Mouse (Mus musculus): ENCODE measurements around the gene Sphk1.

Sphk1 gene

GRCm38 (mm10) chr11:116538142-116538735 lies 7.5 kb downstream of the Sphk1 start:
- DNase-seq = no peak

GRCm38 (mm10) chr11:116541183-116541582 lies 10.5 kb downstream of the Sphk1 start:
- no peak for DNase-seq

- DNase-seq = peak; percentile 57
Observed at GRCm38 (mm10) chr11:116543110-116543509, 12.4 kb downstream of the Sphk1 start.

GRCm38 (mm10) chr11:116547296-116548060 lies 16.8 kb downstream of the Sphk1 start:
- DNase-seq = no peak

- DNase-seq = no peak
Observed at GRCm38 (mm10) chr11:116548780-116549179, 18.1 kb downstream of the Sphk1 start.

GRCm38 (mm10) chr11:116549273-116550038 lies 18.7 kb downstream of the Sphk1 start:
- no peak for DNase-seq

- DNase-seq = peak; percentile 38
Observed at GRCm38 (mm10) chr11:116550748-116551147, 20.0 kb downstream of the Sphk1 start.

GRCm38 (mm10) chr11:116552194-116552593 lies 21.5 kb downstream of the Sphk1 start:
- no peak for DNase-seq

- peak; percentile 62 for DNase-seq
Observed at GRCm38 (mm10) chr11:116554171-116554878, 23.6 kb downstream of the Sphk1 start.

GRCm38 (mm10) chr11:116555572-116555971 lies 24.8 kb downstream of the Sphk1 start:
- no peak for DNase-seq

- DNase-seq = no peak
Observed at GRCm38 (mm10) chr11:116556308-116556707, 25.6 kb downstream of the Sphk1 start.

- no peak for DNase-seq
Observed at GRCm38 (mm10) chr11:116565283-116566041, 34.7 kb downstream of the Sphk1 start.

GRCm38 (mm10) chr11:116567531-116567930 lies 36.8 kb downstream of the Sphk1 start:
- no peak for DNase-seq

- DNase-seq = no peak
Observed at GRCm38 (mm10) chr11:116570821-116571220, 40.1 kb downstream of the Sphk1 start.

GRCm38 (mm10) chr11:116571767-116572679 lies 41.3 kb downstream of the Sphk1 start:
- DNase-seq = peak; percentile 63

- no peak for DNase-seq
Observed at GRCm38 (mm10) chr11:116572756-116573543, 42.2 kb downstream of the Sphk1 start.

GRCm38 (mm10) chr11:116574486-116574885 lies 43.8 kb downstream of the Sphk1 start:
- no peak for DNase-seq

GRCm38 (mm10) chr11:116574982-116575381 lies 44.3 kb downstream of the Sphk1 start:
- DNase-seq = no peak

- DNase-seq = peak; percentile 21
Observed at GRCm38 (mm10) chr11:116575396-116575795, 44.7 kb downstream of the Sphk1 start.

- no peak for DNase-seq
Observed at GRCm38 (mm10) chr11:116579280-116579679, 48.6 kb downstream of the Sphk1 start.

All from lung, postnatal 36 days (tissue).